Mouse (Mus musculus): ENCODE results near the gene Slc7a5.
A peak's percentile ranks its signal among the peaks of the same experiment; 100 is the strongest.

The Slc7a5 gene

DNA sequence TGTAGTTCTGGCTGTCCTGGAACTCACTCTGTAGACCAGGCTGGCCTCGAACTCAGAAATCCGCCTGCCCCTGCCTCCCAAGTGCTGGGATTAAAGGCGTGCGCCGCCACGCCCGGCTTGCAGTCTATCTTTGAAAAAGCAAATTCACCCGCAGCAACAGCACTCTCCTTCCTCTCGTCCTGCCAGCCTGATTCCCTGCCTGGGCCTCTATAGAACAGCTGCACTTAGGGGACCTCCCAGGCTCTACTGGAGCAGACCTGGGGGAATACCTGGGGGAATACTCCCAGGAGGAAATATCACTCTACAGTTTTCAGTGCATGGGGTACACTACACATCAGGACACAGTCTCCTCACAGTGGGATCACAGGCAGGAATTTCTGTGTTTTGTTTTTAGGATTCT lies 58.2 kb downstream of the Slc7a5 start:
- no peak for DNase-seq

- no peak for DNase-seq
These were observed 59.0 kb downstream of the Slc7a5 start for GRCm38 (mm10) chr8:121848495-121848894.

DNA sequence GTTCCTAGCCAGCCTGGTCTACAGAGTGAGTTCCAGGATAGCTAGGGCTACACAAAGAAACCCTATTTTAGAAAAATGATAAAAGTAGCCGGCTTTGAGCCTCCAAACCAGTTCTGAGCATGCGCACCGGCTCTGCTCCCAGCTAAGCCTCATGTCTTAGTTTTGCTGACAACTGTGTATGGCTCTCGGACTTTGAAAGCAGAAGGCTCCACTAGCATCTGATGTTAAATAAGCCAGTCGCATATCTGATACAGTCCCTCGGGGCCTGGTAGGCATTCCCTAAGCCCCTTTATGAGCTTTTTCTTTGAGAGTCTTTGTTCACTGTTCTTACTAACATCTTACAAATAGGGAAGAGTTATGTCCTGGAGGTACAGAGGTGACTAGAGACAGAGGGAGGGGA lies 59.5 kb downstream of the Slc7a5 start:
- DNase-seq = no peak

- DNase-seq = no peak
These were observed 60.2 kb downstream of the Slc7a5 start for GRCm38 (mm10) chr8:121847261-121847822.

DNA sequence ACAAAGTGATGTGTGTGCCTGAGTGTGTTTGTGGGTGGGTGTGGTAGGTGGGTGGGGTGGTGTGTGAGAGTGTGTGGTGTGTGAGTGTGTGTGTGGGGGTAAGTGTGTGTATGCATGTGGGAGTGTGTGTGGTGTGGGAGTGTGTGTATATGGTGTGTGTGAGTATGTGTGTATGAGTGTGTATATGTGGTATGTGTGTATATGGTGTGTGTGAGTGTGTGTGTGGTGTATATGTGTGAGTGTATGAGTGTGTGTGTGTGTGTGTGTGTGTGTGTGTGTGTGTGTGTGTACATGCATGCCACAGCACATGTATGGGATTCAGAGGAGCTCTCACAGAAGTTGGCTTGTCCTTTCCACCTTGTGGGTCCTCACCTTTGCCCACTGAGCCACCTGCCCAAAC lies 60.7 kb downstream of the Slc7a5 start:
- no peak for DNase-seq

DNA sequence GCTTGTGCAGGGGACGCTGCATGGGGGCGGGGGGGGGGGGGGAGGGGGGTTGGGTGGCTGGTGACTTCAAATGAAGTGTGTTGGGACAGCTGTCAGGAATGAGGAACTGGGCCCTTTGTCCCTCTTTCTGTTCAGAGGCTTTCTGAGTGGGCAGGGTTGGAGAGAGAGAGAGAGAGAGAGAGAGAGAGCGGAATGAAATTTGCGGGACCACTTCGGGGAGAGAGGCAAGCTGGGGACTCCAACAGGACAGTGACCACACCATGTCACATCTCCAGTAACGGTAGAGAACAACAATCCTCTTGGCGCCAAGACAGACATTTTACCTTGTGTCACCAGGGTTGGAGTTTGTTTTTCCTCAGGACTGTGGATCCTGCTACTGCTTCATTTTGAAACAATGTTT lies 62.7 kb downstream of the Slc7a5 start:
- DNase-seq = no peak

DNA sequence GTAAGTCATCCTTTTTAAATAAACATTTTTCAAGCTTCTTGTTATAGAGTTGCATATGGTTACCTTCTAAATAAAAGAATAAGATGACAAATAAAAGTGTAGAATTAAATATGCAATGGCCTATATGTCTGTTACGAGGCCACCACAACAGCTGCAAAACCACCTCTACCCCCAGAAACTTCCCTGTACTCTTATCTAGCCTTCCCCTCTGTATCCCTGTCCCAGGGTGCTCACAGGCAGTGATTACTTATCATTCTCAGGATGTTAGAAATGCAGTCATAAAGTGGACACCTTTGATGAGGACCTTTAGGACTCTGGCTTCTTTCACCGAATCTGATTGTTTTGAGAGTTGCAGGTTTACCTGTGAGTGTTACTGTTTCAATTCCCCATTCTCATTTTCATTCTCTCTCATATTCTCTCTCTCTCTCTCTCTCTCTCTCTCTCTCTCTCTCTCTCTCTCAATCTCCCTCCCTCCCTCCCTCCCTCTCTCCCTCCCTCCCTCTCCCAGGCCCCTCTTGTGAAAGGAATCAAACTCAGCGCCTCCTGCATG lies 64.2 kb downstream of the Slc7a5 start:
- DNase-seq = no peak

DNA sequence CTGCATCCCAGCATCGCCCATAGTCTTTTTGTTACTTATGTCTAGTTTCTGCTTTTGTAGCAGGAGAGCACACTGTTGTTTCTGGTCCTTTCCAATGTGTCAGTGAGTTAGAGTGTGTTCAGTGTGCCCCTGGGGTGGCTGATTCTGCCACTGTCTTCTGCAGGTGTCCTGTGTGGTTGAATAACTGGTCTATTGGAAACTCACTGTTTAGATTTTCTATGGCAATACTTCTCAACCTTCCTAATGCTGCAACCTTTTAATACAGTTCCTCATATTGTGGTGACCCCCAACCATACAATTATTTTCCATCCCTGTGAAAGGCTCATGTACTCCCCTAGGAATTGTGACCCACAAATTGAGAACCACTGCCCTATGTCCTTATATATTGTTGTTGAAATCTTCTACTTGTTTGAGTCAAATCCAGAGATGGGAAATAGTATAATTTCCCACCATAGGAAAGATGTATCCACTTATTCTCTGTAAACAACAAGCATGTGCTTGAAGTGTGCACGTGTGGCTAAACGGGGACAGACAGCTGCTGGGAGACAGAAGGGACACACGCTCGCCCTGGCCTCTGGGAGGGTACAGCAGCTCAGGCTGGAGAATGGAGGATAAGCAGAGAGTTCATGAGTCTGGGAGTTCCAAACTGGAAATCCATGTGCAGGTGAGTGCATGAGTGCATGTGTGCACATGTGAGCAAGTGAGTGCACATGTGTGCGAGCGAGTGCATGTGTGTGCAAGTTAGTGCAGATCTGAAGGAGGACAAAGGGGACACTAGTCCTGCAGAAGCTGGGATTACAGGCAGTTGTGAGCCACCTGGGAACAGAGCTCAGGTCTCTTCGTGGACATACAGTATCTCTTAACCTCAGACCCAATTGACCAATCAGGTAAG lies 65.2 kb downstream of the Slc7a5 start:
- no peak for DNase-seq

DNA sequence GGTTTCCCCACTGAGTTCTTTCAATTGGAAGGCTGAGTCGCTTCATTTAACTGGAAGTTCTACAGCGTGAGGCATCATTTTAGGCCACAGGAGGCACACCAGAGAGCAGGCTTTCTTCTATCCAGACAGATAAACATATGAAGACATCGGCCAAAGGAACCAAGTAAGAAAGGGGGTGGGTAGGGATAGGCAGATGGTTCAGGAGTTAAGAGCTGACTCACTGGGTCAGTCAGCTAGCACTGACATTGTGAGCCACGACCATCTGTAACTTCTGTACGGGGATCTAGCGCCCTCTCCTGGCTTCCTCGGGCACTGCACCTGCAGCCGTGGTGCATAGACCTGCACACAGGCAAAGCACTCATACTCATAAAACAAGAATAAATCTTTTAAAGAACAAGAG lies 66.3 kb downstream of the Slc7a5 start:
- peak; percentile 16 to 67 for DNase-seq

GRCm38 (mm10) chr8:121832503-121832902 lies 75.0 kb downstream of the Slc7a5 start:
- DNase-seq = peak; percentile 65 to 86

DNA sequence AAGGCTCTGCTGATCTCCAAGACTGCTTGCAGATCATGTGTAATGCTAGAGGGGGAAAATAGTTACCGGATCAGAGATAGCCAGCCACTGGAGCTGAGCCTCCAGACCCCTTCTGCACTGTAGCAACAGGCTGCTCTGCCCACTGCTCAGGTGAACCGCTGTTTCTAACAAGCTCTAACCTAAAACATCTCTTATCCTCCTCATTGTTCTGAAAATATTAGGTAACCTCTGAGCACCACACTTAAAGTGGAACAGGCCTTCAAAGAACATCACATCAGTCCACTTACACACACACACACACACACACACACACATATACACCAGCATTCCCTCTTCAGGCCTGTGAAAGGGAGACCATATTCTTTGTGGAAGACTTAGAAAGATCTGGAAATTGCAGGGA lies 75.4 kb downstream of the Slc7a5 start:
- no peak for DNase-seq

Data from kidney, postnatal 36 days (tissue).